Mouse (Mus musculus) brain, adult 2 months (tissue): ENCODE results near the gene Maea.
A peak's percentile ranks its signal among the peaks of the same experiment; 100 is the strongest.

Source experiments
- DNase-seq: peaks from one replicate; pipeline ENCODE4 v3.0.0; 2011; ENCODE audit warnings: low read depth, low spot score

Gene Maea

GRCm38 (mm10) chr5:33357494-33357893, 22.2 kb downstream of the Maea start:
- DNase-seq: no peak

GRCm38 (mm10) chr5:33358467-33358866, 23.2 kb downstream of the Maea start:
- DNase-seq: peak; percentile 25

DNA sequence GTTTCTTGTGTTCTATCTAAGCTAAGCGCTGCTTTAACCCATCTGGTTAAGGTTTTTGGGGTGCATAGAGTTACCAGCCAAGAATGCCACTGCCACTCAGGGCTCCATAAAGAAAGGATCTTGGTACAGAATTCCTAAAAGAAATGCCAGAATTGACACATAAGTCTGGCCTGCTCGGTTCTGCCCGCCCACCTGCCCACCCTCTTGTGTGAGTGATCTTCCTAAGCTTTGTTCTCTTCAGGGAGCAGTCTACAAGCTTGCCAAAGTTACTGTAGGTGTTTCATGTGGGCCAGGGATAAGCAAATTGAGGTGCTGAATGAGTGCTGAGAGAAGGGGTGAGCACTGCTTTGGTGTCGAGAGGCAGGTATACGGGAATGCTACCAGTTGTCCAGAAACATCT, 28.0 kb downstream of the Maea start:
- DNase-seq: peak; percentile 69

DNA sequence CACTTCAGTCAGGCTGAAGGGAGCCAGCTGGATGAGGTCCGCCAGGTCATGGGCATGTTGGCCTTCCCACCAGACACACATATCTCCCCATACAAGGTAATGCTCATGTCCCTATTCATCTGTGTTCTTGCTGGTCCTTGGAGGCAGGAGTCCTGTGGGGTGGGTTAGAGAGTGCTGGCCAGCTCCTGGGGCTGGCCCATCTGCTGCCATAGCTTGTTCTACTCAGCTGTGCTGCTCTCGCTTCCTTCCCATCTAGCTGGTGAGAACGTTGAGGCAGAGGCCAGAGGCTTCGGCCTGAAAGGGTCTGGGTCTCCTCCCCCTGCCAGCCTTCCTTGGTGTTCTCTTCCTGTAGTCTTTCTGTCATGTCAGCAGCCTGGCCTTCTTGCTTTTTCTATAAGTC, 33.3 kb downstream of the Maea start:
- DNase-seq: peak; percentile 25

GRCm38 (mm10) chr5:33371137-33371536, 35.8 kb downstream of the Maea start:
- peak; percentile 78 for DNase-seq

GRCm38 (mm10) chr5:33371668-33372067, 36.4 kb downstream of the Maea start:
- no peak for DNase-seq

DNA sequence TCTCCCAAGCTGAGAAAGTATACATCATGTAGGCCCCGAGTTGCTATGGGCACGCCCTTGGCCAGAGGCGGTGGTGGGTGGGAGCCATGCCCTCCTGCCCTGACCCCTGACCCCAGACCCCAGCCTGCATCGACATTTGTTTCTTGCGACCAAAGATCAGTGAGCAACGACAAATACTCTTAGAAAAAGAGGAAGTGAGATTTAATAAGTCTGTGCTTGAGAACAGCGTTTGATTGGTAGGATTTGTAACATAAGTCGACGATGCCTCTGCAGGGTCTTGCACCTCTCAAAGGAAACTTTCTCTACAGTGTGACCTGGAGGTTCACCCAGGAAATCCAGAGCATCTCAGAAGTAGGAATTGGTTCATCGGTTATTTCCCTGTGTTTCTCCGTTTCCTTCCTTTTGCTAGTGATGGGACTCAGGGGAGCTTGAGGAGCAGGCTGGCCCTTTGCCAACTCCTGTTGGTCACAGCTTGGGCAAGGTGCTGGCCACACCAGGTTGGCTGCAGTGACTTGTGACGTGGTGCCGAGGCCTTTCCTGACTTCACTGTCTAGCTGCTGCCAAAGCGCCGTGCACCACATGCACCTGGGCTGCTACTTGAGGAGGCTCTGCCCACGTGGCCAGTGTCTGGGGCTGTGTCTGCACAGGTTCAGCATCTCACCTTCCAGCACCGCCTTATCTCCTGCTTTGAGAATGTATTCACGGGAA, 37.2 kb downstream of the Maea start:
- DNase-seq: peak; percentile 60

GRCm38 (mm10) chr5:33377176-33377575, 41.9 kb downstream of the Maea start:
- DNase-seq: no peak

DNA sequence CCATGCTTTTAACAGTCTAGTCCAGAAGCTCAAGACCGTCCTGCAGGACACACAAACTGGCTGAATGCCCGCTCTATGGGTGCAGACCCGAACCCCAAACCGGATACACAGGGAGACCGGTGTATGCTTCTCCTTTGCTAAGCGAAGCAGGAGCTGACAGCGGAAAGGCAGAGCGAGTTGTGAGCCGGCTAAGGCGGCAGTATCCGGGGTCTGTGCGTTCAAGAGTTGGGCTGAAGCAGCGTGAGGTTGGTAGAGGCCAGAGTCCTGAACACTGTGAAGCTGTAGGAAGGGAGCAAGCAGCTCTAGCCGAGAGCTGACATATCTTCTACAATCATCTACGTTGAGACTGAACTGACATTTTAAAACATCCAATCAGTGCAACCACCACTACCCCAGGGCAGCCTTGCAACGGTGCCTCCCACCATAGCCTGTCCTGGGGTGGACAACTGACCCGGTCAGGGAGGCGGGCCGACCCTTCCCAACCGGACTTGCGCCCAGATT, 42.5 kb downstream of the Maea start:
- no peak for DNase-seq

DNA sequence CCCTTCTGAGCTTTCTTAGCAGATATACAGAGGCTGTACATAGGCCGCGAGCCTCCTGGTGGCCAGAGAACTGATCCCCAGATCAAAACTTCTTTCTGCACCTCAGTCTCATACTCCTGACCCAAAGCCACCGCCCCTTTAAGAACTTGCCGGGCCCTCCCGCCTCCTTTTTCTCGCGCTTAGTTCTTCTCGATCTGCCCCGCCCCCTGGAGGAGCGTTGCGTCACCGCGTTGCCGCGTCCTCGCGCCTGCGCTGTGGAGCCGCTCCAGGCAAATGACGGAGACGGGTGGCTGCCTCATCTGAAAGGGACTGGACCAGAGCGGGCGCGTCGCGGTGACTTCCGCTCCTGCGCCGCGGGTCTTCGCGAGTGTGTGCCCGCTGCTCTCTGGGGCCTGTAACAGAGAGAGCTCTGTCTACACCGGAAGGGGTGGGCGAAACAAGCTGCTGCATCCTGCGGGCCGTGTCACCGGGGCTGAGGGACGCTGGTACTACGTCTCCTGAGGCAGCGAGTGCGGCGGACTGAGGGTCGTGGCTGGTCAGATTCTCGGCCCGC, 43.1 kb downstream of the Maea start, which contains the start of gene Uvssa:
TSS of gene Uvssa (plus strand) at position 248 of the 553 bp plus-strand sequence.
- peak; percentile 100 for DNase-seq

GRCm38 (mm10) chr5:33387550-33387949, 52.2 kb downstream of the Maea start:
- DNase-seq: peak; percentile 52

DNA sequence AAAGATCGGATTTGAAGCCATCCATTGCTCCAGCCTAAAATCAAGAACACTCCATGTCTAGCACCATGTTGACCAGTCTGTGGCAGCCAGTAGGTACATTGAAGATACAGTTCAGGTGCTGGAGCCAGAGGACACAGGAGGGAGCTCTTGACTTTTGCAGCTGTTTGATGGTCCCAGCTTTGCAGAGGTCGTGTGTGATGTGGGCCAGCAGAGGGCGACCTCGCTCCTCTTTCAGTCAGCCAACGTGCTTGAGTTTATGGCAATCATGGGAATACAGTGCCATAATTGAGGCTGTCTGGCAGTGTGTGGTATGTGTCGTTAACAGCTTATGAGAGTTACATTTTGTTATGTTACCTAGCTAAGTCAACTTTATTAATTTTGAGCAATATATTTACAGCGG, 58.5 kb downstream of the Maea start:
- DNase-seq: peak; percentile 90

DNA sequence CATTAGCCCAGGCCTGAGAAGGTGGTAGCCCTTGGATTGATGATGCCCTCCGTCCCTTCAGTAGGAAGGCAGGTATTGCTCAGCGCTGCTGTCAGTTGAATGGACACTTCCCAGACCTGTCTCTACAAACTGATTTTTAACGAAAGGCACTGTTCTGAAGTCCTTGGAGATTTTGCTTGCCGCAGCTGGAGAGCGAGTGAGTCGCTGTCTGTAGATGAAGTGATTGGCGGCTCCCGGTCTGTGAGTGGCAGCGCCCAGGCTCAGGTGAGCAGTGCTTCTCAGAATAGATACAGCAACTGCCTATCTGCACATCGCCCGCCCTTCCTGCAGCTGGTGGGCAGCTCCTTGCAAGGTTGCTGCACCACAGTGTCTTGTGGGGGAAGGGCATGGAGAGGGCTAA, 60.4 kb downstream of the Maea start:
- peak; percentile 17 for DNase-seq

DNA sequence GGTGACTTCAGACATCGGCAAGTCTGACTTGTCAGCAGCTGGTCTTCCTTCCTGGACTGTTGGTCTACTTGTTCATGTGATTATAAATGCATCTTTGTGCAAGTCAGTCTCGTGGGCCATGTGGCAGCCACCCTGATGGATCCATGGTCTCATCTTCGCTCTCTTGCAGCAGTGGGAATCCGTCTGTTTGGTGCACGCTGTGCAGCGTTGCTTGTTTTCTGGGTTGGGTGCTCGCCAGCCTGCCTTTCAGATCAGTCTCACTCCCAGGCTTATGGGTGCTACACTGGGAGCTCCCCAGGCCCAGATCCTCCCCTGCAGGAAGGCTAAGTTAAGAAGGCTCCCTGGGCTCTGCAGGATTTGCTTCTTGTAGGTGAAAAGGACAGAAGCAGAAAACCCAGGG, 61.5 kb downstream of the Maea start:
- DNase-seq: no peak

DNA sequence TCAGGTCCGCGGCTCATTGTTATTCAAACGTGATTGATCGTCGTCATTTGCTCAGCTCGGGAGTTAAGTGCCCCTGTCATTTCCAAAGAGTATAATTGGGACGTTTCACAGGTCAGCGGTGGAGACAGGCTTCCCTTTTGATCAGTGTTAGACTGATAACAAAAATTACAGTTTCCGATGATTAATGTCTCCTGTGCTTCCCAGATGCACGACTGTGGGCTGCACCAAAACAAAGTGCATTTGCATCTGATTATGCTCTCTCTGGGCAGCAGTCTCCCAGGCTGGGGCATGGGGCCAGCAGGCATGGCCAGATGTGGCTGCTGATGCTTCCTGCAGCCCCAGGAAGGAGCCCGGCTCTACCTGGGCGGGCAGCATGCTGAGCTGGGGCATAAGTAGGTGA, 65.5 kb downstream of the Maea start:
- no peak for DNase-seq

GRCm38 (mm10) chr5:33420313-33420712, 85.0 kb downstream of the Maea start:
- DNase-seq: no peak
